Mouse (Mus musculus): Measurements from ENCODE around the gene Baat. TPM values are rescaled to one million over a fixed set of nuclear protein-coding genes. Genes with fewer than 3 reads are reported as not detected.

The Baat gene
- polyA plus RNA-seq (2015; fragmentation: Nextera tagmentation; extraction: Ambion mirVana), result not detected in 2 replicates

- Histone ChIP-seq H3K4me2 (no peak within 1 kb of the TSS), H3K4me3 (no peak within 1 kb of the TSS), H3K36me3 (replicated peaks) (no peaks in the 10 kb centered on the region), H3K27me3 (replicated peaks) (no peaks in the 10 kb centered on the region), H3K9ac (no peak within 1 kb of the TSS), H3K27ac (no peak within 1 kb of the TSS), H3K4me1 (no peaks in the 10 kb centered on the region), H3K9me3 (no peaks in the 10 kb centered on the region)
- ATAC-seq (replicated peaks), result no peak
- 86% methylated on average over 3 of the region's 3 CpGs for WGBS
Observed at GRCm38 (mm10) chr4:49506386-49506785, at the start of gene Baat. Gene Baat (minus strand): TSS chr4:49506557.

- Histone ChIP-seq H3K4me1 (no peaks in the 10 kb centered on the region), H3K27me3 (replicated peaks) (no peaks in the 10 kb centered on the region), H3K36me3 (replicated peaks) (no peaks in the 10 kb centered on the region), H3K9ac (no peak overlapping the region), H3K4me2 (no peak overlapping the region), H3K4me3 (no peak overlapping the region), H3K9me3 (no peaks in the 10 kb centered on the region), H3K27ac (no peak overlapping the region)
- no peak for ATAC-seq (replicated peaks)
- 86% methylated on average over 5 of the region's 5 CpGs for WGBS
Observed at GRCm38 (mm10) chr4:49553380-49553779, 47.0 kb upstream of the Baat start.

GRCm38 (mm10) chr4:49549383-49549782 is 43.0 kb upstream of the Baat start, which contains the start of gene Aldob:
Gene Aldob (minus strand): TSS chr4:49549546.
- Histone ChIP-seq H3K27me3 (replicated peaks) (no peaks in the 10 kb centered on the region), H3K4me3 (no peak within 1 kb of the TSS), H3K4me1 (no peaks in the 10 kb centered on the region), H3K4me2 (no peak within 1 kb of the TSS), H3K27ac (no peak within 1 kb of the TSS), H3K9ac (no peak within 1 kb of the TSS), H3K9me3 (no peaks in the 10 kb centered on the region), H3K36me3 (replicated peaks) (no peaks in the 10 kb centered on the region)
- no peak for ATAC-seq (replicated peaks)
- 67% methylated on average over 3 of the region's 3 CpGs for WGBS

GRCm38 (mm10) chr4:49547544-49548219 is 41.3 kb upstream of the Baat start:
- H3K27ac ChIP-seq, result no peak overlapping the region
- 89% methylated on average over 7 of the region's 7 CpGs for WGBS
- ATAC-seq (replicated peaks), result no peak
- H3K9me3 ChIP-seq, result no peaks in the 10 kb centered on the region
- no peak overlapping the region for H3K9ac ChIP-seq
- no peaks in the 10 kb centered on the region for H3K36me3 ChIP-seq (replicated peaks)
- no peaks in the 10 kb centered on the region for H3K4me1 ChIP-seq
- no peak overlapping the region for H3K4me3 ChIP-seq
- no peaks in the 10 kb centered on the region for H3K27me3 ChIP-seq (replicated peaks)
- no peak overlapping the region for H3K4me2 ChIP-seq

- no peaks in the 10 kb centered on the region for H3K9me3 ChIP-seq
- no peak for ATAC-seq (replicated peaks)
- 78% methylated on average over 6 of the region's 6 CpGs for WGBS
Observed at GRCm38 (mm10) chr4:49546873-49547543, 40.7 kb upstream of the Baat start.

GRCm38 (mm10) chr4:49546026-49546425 is 39.7 kb upstream of the Baat start:
- no peak overlapping the region for H3K27ac ChIP-seq
- 79% methylated on average over 2 of the region's 2 CpGs for WGBS
- no peak overlapping the region for H3K9ac ChIP-seq
- no peak overlapping the region for H3K4me2 ChIP-seq
- H3K4me3 ChIP-seq, result no peak overlapping the region
- H3K27me3 ChIP-seq (replicated peaks), result no peaks in the 10 kb centered on the region
- no peak for ATAC-seq (replicated peaks)
- no peaks in the 10 kb centered on the region for H3K36me3 ChIP-seq (replicated peaks)
- H3K9me3 ChIP-seq, result no peaks in the 10 kb centered on the region
- no peaks in the 10 kb centered on the region for H3K4me1 ChIP-seq

More at GRCm38 (mm10) chr4:49546873-49547543, 40.7 kb upstream of the Baat start:
- Histone ChIP-seq H3K9ac (no peak overlapping the region), H3K4me3 (no peak overlapping the region), H3K27me3 (replicated peaks) (no peaks in the 10 kb centered on the region), H3K36me3 (replicated peaks) (no peaks in the 10 kb centered on the region), H3K4me1 (no peaks in the 10 kb centered on the region), H3K4me2 (no peak overlapping the region), H3K27ac (no peak overlapping the region)

GRCm38 (mm10) chr4:49540966-49541365 is 34.6 kb upstream of the Baat start:
- Histone ChIP-seq H3K36me3 (replicated peaks) (no peaks in the 10 kb centered on the region), H3K9ac (no peak overlapping the region), H3K27ac (no peak overlapping the region), H3K9me3 (no peaks in the 10 kb centered on the region), H3K4me1 (no peaks in the 10 kb centered on the region), H3K4me3 (no peak overlapping the region), H3K27me3 (replicated peaks) (no peaks in the 10 kb centered on the region), H3K4me2 (no peak overlapping the region)
- WGBS, result 83% methylated on average over 3 of the region's 3 CpGs
- no peak for ATAC-seq (replicated peaks)

GRCm38 (mm10) chr4:49539665-49540064 is 33.3 kb upstream of the Baat start:
- H3K27ac ChIP-seq, result no peak overlapping the region
- no peak overlapping the region for H3K9ac ChIP-seq
- H3K36me3 ChIP-seq (replicated peaks), result no peaks in the 10 kb centered on the region
- H3K4me3 ChIP-seq, result no peak overlapping the region
- no peaks in the 10 kb centered on the region for H3K4me1 ChIP-seq
- H3K4me2 ChIP-seq, result no peak overlapping the region
- no peaks in the 10 kb centered on the region for H3K27me3 ChIP-seq (replicated peaks)
- 75% methylated on average over 6 of the region's 6 CpGs for WGBS
- ATAC-seq (replicated peaks), result no peak
- no peaks in the 10 kb centered on the region for H3K9me3 ChIP-seq

- H3K27ac ChIP-seq, result no peak overlapping the region
- H3K9ac ChIP-seq, result no peak overlapping the region
- H3K36me3 ChIP-seq (replicated peaks), result 0 out of 2 replicates have a peak, but pooled peaks cover 2% of the 10 kb centered on the region
- no peak overlapping the region for H3K4me3 ChIP-seq
- no peaks in the 10 kb centered on the region for H3K4me1 ChIP-seq
- ATAC-seq (replicated peaks), result no peak
- no peak overlapping the region for H3K4me2 ChIP-seq
- H3K27me3 ChIP-seq (replicated peaks), result no peaks in the 10 kb centered on the region
- WGBS, result 91% methylated on average over 4 of the region's 4 CpGs
- H3K9me3 ChIP-seq, result no peaks in the 10 kb centered on the region
Observed at GRCm38 (mm10) chr4:49536671-49537070, 30.3 kb upstream of the Baat start.

- H3K4me3 ChIP-seq, result no peak overlapping the region
- WGBS, result 93% methylated on average over 4 of the region's 4 CpGs
- no peak for ATAC-seq (replicated peaks)
Observed at GRCm38 (mm10) chr4:49535675-49536294, 29.4 kb upstream of the Baat start.

GRCm38 (mm10) chr4:49535036-49535435 is 28.7 kb upstream of the Baat start:
- Histone ChIP-seq H3K9me3 (no peaks in the 10 kb centered on the region), H3K36me3 (replicated peaks) (peaks cover 14% of the 10 kb centered on the region), H3K27ac (no peak overlapping the region), H3K4me2 (no peak overlapping the region), H3K4me1 (no peaks in the 10 kb centered on the region), H3K27me3 (replicated peaks) (no peaks in the 10 kb centered on the region), H3K9ac (no peak overlapping the region), H3K4me3 (no peak overlapping the region)
- WGBS, result 88% methylated on average over 3 of the region's 3 CpGs
- ATAC-seq (replicated peaks), result no peak

More at GRCm38 (mm10) chr4:49535675-49536294, 29.4 kb upstream of the Baat start:
- Histone ChIP-seq H3K9me3 (no peaks in the 10 kb centered on the region), H3K27ac (no peak overlapping the region), H3K9ac (no peak overlapping the region), H3K36me3 (replicated peaks) (peaks cover 6% of the 10 kb centered on the region), H3K4me1 (no peaks in the 10 kb centered on the region), H3K27me3 (replicated peaks) (no peaks in the 10 kb centered on the region), H3K4me2 (no peak overlapping the region)

GRCm38 (mm10) chr4:49522576-49522975 is 16.2 kb upstream of the Baat start:
- no peak overlapping the region for H3K9ac ChIP-seq
- no peaks in the 10 kb centered on the region for H3K27me3 ChIP-seq (replicated peaks)
- no peaks in the 10 kb centered on the region for H3K9me3 ChIP-seq
- WGBS, result 79% methylated on average over 9 of the region's 9 CpGs
- H3K27ac ChIP-seq, result no peak overlapping the region
- no peak for ATAC-seq (replicated peaks)
- H3K4me3 ChIP-seq, result no peak overlapping the region
- peaks cover 7% of the 10 kb centered on the region; the same call in 1 of the 2 replicates for H3K36me3 ChIP-seq (replicated peaks)
- H3K4me2 ChIP-seq, result 0 out of 2 replicates have a peak overlapping the region, but pooled peaks have one; percentile 58
- peaks cover 30% of the 10 kb centered on the region for H3K4me1 ChIP-seq
